Mouse (Mus musculus): ENCODE measurements around the gene Ddx46. TPM values are rescaled to one million over a fixed set of nuclear protein-coding genes. Genes with fewer than 3 reads are reported as not detected.

The Ddx46 gene
- polyA plus RNA-seq, 1 experiment from 2014 or later, result 27.8 TPM

Other genes starting within 250 kb of the Ddx46 start
- not detected in 2 replicates for gene Slc34a1, start 236.8 kb upstream of the Ddx46 start, polyA plus RNA-seq (2015; fragmentation: Nextera tagmentation; extraction: Ambion mirVana)
- 0.83 TPM in 1 of 2 replicates, not detected in the other for gene Pfn3, start 219.8 kb upstream of the Ddx46 start, polyA plus RNA-seq (2015; fragmentation: Nextera tagmentation; extraction: Ambion mirVana)
- 0.25 TPM in 1 of 2 replicates, not detected in the other for gene F12, start 208.2 kb upstream of the Ddx46 start, polyA plus RNA-seq (2015; fragmentation: Nextera tagmentation; extraction: Ambion mirVana)
- 35.7 and 38.5 TPM in 2 replicates for gene Grk6, start 190.0 kb upstream of the Ddx46 start, polyA plus RNA-seq (2015; fragmentation: Nextera tagmentation; extraction: Ambion mirVana)
- 2.5 and 3.1 TPM in 2 replicates for gene Prr7, start 170.8 kb upstream of the Ddx46 start, polyA plus RNA-seq (2015; fragmentation: Nextera tagmentation; extraction: Ambion mirVana)
- 574 and 615 TPM in 2 replicates for gene Dbn1, start 146.9 kb upstream of the Ddx46 start, polyA plus RNA-seq (2015; fragmentation: Nextera tagmentation; extraction: Ambion mirVana)
- 155 and 167 TPM in 2 replicates for gene Pdlim7, start 121.4 kb upstream of the Ddx46 start, polyA plus RNA-seq (2015; fragmentation: Nextera tagmentation; extraction: Ambion mirVana)
- gene Dok3, start 105.7 kb upstream of the Ddx46 start, polyA plus RNA-seq (2015; fragmentation: Nextera tagmentation; extraction: Ambion mirVana), result 4.2 and 4.6 TPM in 2 replicates
- gene Ddx41, start 98.4 kb upstream of the Ddx46 start, polyA plus RNA-seq (2015; fragmentation: Nextera tagmentation; extraction: Ambion mirVana), result 51.6 and 54.4 TPM in 2 replicates
- 49.9 and 55.4 TPM in 2 replicates for gene Fam193b, start 63.9 kb upstream of the Ddx46 start, polyA plus RNA-seq (2015; fragmentation: Nextera tagmentation; extraction: Ambion mirVana)
- 99.2 and 106 TPM in 2 replicates for gene Tmed9, start 61.3 kb upstream of the Ddx46 start, polyA plus RNA-seq (2015; fragmentation: Nextera tagmentation; extraction: Ambion mirVana)
- gene B4galt7, start 35.1 kb upstream of the Ddx46 start, polyA plus RNA-seq (2015; fragmentation: Nextera tagmentation; extraction: Ambion mirVana), result 44.3 and 48.1 TPM in 2 replicates
- gene Caml, start 12.0 kb upstream of the Ddx46 start, polyA plus RNA-seq (2015; fragmentation: Nextera tagmentation; extraction: Ambion mirVana), result 111 TPM in 2 replicates
- gene B230219D22Rik, start 58.1 kb downstream of the Ddx46 start, polyA plus RNA-seq (2015; fragmentation: Nextera tagmentation; extraction: Ambion mirVana), result 69.7 and 73.4 TPM in 2 replicates
- 132 and 144 TPM in 2 replicates for gene Txndc15, start 79.6 kb downstream of the Ddx46 start, polyA plus RNA-seq (2015; fragmentation: Nextera tagmentation; extraction: Ambion mirVana)
- gene Pcbd2, start 92.3 kb downstream of the Ddx46 start, polyA plus RNA-seq (2015; fragmentation: Nextera tagmentation; extraction: Ambion mirVana), result 23.3 and 26.2 TPM in 2 replicates
- not detected in 2 replicates for gene Catsper3, start 149.5 kb downstream of the Ddx46 start, polyA plus RNA-seq (2015; fragmentation: Nextera tagmentation; extraction: Ambion mirVana)
- gene Pitx1, start 201.2 kb downstream of the Ddx46 start, polyA plus RNA-seq (2015; fragmentation: Nextera tagmentation; extraction: Ambion mirVana), result 0.58 TPM in 1 of 2 replicates, not detected in the other

Data from neural tube, embryonic 13.5 days (tissue).